Mouse (Mus musculus) testis, postnatal 10 days (tissue): ENCODE measurements at regions not wholly inside any gene's neighbourhood (a gene's known extent, or its start where the extent isn't known, plus 50 kb on each side); places are given as distances from the start of the nearest gene placed in this dataset.

ENCODE experiments used
- DNase-seq: peaks from one replicate; pipeline ENCODE4 v3.0.0; 2021; ENCODE audit warnings: low spot score

DNA sequence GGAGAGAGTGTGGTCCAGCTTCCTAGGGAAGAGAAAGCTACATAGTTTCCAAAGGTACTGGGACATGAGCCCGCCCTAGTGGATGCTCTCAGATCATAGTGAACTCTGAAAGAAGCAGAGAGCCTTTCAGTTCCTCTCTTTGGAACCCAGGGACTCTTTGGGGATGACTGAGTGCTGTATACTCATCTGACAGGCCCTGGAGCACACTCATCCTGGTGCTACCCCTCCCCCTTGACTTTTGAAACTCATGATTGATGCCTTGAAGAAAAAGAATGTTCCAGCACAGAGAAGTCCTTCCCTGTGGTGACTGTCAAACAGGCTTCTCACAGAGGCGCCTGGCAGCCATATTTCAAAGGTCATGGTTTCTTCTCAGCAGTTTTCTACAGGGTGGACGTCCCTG, 254.2 kb upstream of the Eif4g2 start:
- no peak for DNase-seq

GRCm38 (mm10) chr7:111322901-111323300, 240.1 kb upstream of the Eif4g2 start:
- no peak for DNase-seq

DNA sequence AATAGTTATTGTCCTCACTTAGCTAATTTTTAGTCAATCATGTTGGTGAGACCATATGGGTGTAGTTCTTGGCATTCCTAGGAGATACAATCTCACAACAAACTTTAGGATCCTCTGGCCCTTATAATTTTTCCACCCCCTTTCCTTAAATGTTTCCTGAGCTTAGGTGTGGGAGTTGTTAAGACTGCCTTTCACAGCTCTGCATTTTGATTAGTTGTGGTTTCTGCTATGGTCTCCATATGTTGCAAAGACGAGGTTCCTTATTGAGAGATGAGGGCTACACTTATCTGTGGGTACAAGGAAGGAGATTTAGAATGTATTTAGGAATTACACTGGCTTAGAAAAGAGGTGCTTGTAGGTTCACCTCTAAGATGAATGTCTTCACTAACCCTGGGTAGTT, 237.1 kb upstream of the Eif4g2 start:
- DNase-seq, result no peak

- DNase-seq, result no peak
These were observed 233.7 kb upstream of the Eif4g2 start for GRCm38 (mm10) chr7:111316479-111316990.

DNA sequence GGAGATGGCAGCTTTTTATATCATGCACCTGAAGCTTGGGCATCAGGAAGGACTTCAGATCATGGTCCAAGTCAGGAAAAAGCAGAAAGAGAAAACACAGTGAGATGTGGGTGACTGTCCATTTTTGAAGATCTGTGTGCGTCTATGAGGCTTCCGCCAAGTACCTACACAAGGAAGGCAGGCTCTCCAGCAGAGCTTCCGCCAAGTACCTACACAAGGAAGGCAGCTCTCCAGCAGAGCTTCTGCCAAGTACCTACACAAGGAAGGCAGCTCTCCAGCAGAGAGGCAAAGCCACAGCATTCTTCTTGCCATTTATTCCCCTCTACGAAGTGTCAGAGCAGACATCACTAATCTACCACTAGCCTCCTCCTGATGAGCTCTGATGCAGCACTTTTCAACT, 231.1 kb upstream of the Eif4g2 start:
- DNase-seq, result no peak

DNA sequence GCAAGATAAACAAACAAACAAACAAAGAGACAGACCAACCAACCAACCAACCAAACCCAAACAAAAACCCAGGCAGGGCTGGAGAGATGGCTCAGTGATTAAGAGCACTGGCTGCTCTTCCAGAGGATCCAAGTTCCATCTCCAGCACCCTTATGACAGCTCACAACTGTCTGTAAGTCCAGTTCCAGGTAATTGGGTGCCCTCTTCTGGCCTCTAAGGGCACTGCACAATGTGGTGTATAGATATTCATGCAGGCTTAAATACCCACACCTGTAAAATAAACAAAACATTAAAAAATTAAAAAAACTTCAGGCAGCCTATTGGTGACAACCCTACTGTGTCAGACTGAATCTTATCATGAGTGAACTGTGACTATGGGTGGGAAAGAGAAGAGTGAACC, 222.4 kb upstream of the Eif4g2 start:
- DNase-seq, result no peak

GRCm38 (mm10) chr7:111301791-111302488, 219.1 kb upstream of the Eif4g2 start:
- DNase-seq, result no peak

GRCm38 (mm10) chr7:111297174-111297902, 214.5 kb upstream of the Eif4g2 start:
- DNase-seq, result no peak

DNA sequence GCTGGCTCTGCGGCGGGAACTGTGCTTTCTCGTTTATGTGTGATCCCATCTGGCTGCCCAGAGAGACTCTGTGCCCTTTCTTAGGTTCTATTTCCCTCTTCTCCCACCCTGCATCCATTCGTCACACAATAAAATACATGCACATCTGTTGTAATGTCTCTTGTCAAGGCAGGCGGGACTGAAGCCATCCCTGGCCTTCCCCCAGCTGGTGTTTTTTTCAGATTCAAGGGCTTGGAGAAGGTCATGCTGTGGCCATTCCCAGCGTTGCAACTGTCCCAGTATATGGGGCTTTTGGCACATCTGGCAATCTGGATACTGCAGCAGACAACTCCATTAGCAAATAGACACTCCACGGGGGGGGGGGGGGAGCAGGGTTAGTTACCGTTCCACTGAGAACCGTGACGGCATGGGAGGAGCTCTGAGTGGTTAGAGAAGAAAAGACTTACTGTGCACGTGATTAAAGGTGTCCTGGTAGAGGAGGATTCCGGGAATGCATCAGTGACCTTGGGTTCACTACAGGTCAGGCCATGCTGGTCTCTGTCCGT, 200.7 kb upstream of the Eif4g2 start:
- DNase-seq, result no peak

GRCm38 (mm10) chr7:111282314-111282713, 199.5 kb upstream of the Eif4g2 start:
- no peak for DNase-seq

DNA sequence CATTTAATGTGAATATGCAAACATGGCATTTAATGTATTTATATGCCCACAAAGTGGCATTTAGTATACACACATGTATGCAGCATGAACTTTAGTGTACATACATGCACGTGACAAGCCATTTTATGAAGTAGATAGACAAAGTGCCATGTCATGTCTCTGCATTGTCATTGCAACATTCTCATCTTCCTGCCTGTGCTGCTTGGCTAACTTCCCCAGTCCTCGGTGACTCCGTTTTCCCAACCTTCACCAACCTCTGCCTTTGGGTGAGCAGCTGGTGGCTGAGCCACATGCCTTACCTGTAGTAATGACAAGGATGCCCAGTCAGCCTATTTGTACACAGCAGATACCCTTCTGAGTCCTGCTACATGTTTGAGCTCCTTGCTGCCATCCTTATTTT, 194.9 kb upstream of the Eif4g2 start:
- no peak for DNase-seq

DNA sequence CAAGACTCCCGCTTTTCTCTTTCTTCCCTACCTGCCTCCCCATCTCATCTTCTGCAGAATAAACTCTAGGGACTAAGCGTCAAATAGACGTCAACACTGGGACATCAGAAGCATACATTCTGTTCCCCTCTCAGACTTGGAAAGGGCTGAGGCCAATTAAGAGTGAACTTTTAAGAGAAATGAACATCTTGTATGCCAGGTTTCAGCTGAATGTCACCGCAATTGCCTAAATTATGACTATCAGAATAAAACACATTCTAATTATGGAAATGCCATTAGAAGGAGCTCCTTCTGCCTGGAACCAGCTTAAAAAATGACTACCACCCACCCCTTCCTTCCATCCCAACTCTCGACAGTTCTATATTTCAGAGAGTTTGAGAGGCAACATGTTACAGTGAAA, 191.0 kb upstream of the Eif4g2 start:
- no peak for DNase-seq

- no peak for DNase-seq
These were observed 188.0 kb upstream of the Eif4g2 start for GRCm38 (mm10) chr7:111270874-111271273.

DNA sequence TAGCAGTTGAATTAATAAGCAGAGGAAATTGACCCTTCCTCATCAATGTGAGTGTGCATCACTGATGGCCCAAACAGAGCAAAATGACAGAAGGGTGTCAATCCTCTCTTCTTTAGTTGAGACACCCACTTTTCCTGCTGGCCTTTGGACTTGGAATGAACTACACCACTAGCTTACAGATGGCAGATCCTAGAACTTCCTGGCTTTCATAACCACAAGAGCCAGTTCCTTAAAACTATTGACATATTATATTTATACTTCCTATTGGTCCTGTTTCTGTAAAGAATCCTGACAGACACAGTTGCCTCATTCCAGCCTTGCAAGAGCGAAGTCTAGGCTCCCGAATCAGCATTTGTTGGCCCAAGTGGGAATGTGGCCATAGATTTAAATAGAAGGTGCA, 185.4 kb upstream of the Eif4g2 start:
- no peak for DNase-seq

DNA sequence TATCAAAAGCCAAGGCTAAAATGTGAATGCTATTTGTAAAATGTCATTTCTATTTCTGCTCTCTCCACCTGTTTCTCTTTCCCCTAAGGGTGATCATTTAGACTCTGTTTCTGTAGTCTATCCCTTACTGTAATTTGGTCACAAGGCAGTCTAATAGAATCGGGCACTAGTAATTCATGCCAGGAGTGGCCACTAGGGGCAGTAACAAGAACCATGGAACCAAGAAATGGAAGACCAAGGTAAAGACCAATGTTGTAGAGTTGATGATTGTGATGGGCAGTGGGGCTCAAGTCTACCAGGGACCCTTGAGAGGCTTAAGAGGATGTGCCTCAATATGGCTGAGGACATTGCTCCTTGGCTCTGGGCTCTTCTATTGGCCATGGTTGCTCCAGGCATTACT, 180.5 kb upstream of the Eif4g2 start:
- no peak for DNase-seq

GRCm38 (mm10) chr7:111259630-111260574, 177.1 kb upstream of the Eif4g2 start:
- no peak for DNase-seq

DNA sequence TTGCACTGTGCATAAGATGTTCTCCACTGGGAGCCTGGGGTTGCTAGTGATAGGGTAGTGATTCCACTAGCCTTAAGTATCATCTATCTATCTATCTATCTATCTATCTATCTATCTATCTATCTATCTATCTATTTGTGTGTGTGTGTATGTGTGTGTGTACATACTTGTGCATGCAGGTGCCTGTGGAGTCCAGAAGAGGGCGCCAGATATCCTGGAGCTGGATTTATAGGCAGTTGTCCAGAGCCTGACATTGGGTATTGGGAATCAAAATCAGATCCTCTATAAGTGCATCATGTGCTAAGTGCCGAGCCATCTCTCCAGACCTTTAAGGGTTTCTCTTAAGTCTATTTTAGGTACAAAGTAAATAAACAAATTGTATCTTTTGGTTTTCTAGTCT, 175.0 kb upstream of the Eif4g2 start:
- DNase-seq, result no peak

DNA sequence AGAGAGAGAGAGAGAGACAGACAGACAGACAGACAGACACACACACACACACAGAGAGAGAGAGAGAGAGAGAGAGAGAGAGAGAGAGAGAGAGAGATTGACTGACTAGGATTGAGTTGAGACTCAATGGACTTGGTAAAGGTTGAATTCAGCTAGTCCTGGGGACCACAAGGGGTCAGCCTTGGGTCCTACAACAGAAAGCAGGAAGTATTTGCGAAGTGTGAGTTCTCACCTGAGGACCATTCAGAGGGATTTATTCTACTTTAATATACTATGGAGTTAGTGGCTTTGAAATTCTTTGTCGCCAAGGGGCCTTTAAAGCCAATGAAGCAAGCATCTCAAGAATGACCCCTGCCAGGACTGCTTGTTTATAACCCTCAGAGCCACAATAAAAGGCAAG, 173.4 kb upstream of the Eif4g2 start:
- DNase-seq, result no peak

- DNase-seq, result peak; percentile 93
These were observed 166.8 kb upstream of the Eif4g2 start for GRCm38 (mm10) chr7:111249606-111250005.

DNA sequence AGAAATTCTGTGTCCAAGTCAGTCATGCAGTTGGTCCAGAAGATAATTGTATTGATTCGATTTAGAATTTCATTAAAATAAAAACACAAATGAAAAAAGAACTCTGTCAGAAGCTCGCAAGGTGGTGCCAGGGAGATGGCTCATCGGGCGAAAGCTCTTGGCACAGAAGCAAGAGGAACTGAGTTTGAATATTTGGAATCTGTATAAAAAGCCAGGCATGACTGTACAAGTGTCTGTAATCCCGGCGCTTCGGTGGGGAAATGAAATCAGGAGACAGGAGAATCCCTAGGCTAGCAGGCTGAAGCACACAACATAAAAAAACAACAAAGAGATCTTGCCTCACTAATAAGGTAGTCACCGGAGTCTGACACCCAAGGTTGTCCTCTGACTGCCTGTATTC, 162.7 kb upstream of the Eif4g2 start:
- no peak for DNase-seq

- no peak for DNase-seq
These were observed 162.2 kb upstream of the Eif4g2 start for GRCm38 (mm10) chr7:111245067-111245466.

GRCm38 (mm10) chr7:111243831-111244230, 161.0 kb upstream of the Eif4g2 start:
- no peak for DNase-seq
